Mouse (Mus musculus): ENCODE data around the gene Unc119b. TPM values are rescaled to one million over a fixed set of nuclear protein-coding genes. Genes with fewer than 3 reads are reported as not detected.
A peak's percentile ranks its signal among the peaks of the same experiment; 100 is the strongest.
"Not testable (repeated sequence)": the region's sequence is repeated elsewhere in the genome, so short reads cannot be mapped to it uniquely, and the experiment has no call there.

Gene Unc119b
- polyA plus RNA-seq, 1 experiment from 2014 or later, result 21.8 TPM

DNA sequence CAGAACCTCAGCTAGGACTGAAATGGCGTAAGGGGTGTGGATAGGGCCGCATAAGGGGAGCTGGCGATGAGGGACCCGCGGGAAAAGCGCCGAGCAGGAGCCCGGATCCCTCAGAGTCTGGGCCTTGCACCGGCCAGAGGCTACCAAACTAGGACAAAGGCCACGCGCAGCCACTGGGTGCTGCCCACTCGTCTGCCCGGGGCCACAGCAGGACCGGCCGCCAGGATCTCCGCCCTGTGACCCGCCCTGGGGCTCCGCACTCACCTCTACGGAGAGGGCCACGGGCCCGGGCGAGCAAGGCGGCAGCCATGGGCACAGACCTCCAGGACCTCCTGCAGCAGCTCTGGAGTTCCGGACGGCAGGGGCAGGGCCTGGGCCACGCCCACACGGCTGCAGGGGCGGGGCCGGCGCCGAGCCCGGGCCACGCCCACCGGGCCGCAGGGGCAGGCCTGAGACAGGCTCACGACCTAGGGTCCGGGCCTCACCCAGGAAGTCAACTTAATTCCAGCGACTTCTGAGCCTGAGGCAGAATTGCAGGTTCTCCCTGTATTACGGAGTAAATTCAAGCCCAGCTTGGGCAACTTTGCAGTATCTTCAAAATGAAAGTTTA lies 15.7 kb downstream of the Unc119b start, which contains the start of gene Acads:
TSS of gene Acads (minus strand) at position 386 of the 610 bp plus-strand sequence.
- Histone ChIP-seq H3K9me3 (ENCODE audit: low read length) (no peaks in the 10 kb centered on the region), H3K27ac (ENCODE audit: low read length) (peak within 1 kb of the TSS; percentile 51; the same call in 1 of the 2 replicates), H3K9ac (replicated peaks; ENCODE audit: low read depth) (peak within 1 kb of the TSS; percentile 42), H3K27me3 (replicated peaks; ENCODE audit: insufficient read depth, low read length) (no peaks in the 10 kb centered on the region), H3K36me3 (ENCODE audit: insufficient read depth, low read length) (no peaks in the 10 kb centered on the region), H3K4me2 (replicated peaks; ENCODE audit: low read depth, low read length) (peak within 1 kb of the TSS; percentile 80), H3K4me3 (ENCODE audit: low read depth, low read length) (peak within 1 kb of the TSS; percentile 68), H3K4me1 (ENCODE audit: insufficient read depth, low read depth, low read length) (no peaks in the 10 kb centered on the region)
- peak; percentile 88 for DNase-seq (ENCODE audit: low spot score)
- TF ChIP-seq CTCF (IDR thresholded peaks at IDR 0.05), result 0 out of 2 replicates have a peak, but pooled peaks have one; percentile 2
- no peak for TF ChIP-seq EP300 (IDR thresholded peaks at IDR 0.05)
- ATAC-seq, result peak; percentile 97
- WGBS, result under 1% methylated on average over 39 of the region's 39 CpGs

DNA sequence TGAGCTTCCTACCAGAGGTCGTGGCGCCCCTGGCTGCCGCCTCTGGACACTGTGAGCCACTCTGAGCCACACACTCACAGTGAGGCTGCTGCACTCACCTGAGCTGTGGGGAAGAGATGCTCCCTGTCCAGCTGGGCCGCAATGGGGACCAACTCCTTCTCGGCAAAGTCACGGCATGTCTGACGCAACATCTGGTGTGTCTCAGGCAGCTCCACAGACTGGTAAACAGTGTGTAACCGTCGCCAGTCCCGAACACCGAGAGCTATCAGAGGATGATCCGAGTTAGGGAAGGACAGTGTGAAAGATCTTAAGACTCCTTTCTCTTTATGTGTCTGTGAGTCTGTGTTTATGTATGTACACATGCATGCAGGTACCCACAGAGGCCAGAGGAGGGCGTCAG lies 17.3 kb downstream of the Unc119b start:
- Histone ChIP-seq H3K4me2 (replicated peaks; ENCODE audit: low read depth, low read length) (no peak overlapping the region), H3K4me3 (ENCODE audit: low read depth, low read length) (no peak overlapping the region), H3K9ac (replicated peaks; ENCODE audit: low read depth) (no peak overlapping the region), H3K27ac (ENCODE audit: low read length) (no peak overlapping the region), H3K9me3 (ENCODE audit: low read length) (no peaks in the 10 kb centered on the region), H3K27me3 (replicated peaks; ENCODE audit: insufficient read depth, low read length) (no peaks in the 10 kb centered on the region), H3K36me3 (ENCODE audit: insufficient read depth, low read length) (no peaks in the 10 kb centered on the region), H3K4me1 (ENCODE audit: insufficient read depth, low read depth, low read length) (no peaks in the 10 kb centered on the region)
- ATAC-seq (no peak), DNase-seq (ENCODE audit: low spot score) (no peak)
- WGBS, result 76% methylated on average over 13 of the region's 13 CpGs
- TF ChIP-seq EP300 (IDR thresholded peaks at IDR 0.05), result no peak
- no peak; the same call in 1 of the 2 replicates for TF ChIP-seq CTCF (IDR thresholded peaks at IDR 0.05)

DNA sequence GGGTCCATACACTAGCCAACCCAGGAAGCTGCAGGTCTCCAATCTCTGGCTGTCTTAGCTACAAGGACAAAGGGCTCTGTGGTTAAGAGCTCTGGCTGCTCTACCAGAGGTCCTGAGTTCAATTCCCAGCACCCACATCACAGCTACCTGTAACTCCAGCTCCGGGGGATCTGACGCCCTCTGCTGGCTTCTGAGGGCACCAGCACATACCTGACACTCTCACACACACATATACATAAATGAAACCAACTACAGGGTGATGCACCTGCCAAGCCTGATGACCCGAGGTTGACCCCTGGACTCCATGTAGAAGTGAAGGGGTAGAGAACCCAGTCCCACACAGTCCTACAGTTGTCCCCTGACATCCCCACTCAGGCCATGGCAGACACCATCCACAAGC lies 18.3 kb downstream of the Unc119b start:
- 86% methylated on average over 3 of the region's 3 CpGs for WGBS
- Histone ChIP-seq H3K27me3 (replicated peaks; ENCODE audit: insufficient read depth, low read length) (no peaks in the 10 kb centered on the region), H3K36me3 (ENCODE audit: insufficient read depth, low read length) (no peaks in the 10 kb centered on the region)

DNA sequence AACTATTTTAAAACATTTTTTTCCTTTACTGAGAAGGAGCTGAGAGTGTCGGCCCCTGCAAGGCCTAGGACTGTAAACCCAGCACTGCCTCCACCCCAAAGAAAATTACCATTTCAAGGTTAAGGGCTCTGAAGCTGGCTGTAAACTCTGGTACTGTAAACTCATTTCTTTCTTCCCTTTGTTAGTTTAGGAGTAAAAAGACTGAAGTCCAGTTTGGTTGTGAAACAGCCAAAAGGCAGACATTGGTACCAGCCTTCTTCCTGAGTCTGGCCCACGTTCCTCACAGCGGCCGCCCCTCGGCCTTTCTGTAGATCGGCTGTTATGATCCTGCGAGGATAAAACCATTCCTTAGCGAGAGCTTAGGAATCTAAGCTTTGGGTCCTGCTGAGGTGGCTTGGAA lies 20.3 kb downstream of the Unc119b start:
- Histone ChIP-seq H3K9me3 (ENCODE audit: low read length) (no peaks in the 10 kb centered on the region), H3K9ac (replicated peaks; ENCODE audit: low read depth) (no peak overlapping the region), H3K4me3 (ENCODE audit: low read depth, low read length) (no peak overlapping the region), H3K4me1 (ENCODE audit: insufficient read depth, low read depth, low read length) (no peaks in the 10 kb centered on the region), H3K36me3 (ENCODE audit: insufficient read depth, low read length) (no peaks in the 10 kb centered on the region), H3K27ac (ENCODE audit: low read length) (no peak overlapping the region), H3K27me3 (replicated peaks; ENCODE audit: insufficient read depth, low read length) (no peaks in the 10 kb centered on the region), H3K4me2 (replicated peaks; ENCODE audit: low read depth, low read length) (no peak overlapping the region)
- WGBS, result 95% methylated on average over 8 of the region's 8 CpGs
- no peak for TF ChIP-seq EP300 (IDR thresholded peaks at IDR 0.05)
- TF ChIP-seq CTCF (IDR thresholded peaks at IDR 0.05), result no peak
- ATAC-seq (no peak), DNase-seq (ENCODE audit: low spot score) (no peak)

More for the DNA sequence above, 18.3 kb downstream of the Unc119b start:
- no peak overlapping the region for H3K9ac ChIP-seq (replicated peaks; ENCODE audit: low read depth)
- no peak overlapping the region for H3K27ac ChIP-seq (ENCODE audit: low read length)
- no peak for DNase-seq (ENCODE audit: low spot score)
- ATAC-seq, result no peak
- H3K4me1 ChIP-seq (ENCODE audit: insufficient read depth, low read depth, low read length), result no peaks in the 10 kb centered on the region
- no peak overlapping the region for H3K4me3 ChIP-seq (ENCODE audit: low read depth, low read length)
- TF ChIP-seq CTCF (IDR thresholded peaks at IDR 0.05) (no peak), EP300 (IDR thresholded peaks at IDR 0.05) (no peak)
- H3K4me2 ChIP-seq (replicated peaks; ENCODE audit: low read depth, low read length), result no peak overlapping the region
- no peaks in the 10 kb centered on the region for H3K9me3 ChIP-seq (ENCODE audit: low read length)

DNA sequence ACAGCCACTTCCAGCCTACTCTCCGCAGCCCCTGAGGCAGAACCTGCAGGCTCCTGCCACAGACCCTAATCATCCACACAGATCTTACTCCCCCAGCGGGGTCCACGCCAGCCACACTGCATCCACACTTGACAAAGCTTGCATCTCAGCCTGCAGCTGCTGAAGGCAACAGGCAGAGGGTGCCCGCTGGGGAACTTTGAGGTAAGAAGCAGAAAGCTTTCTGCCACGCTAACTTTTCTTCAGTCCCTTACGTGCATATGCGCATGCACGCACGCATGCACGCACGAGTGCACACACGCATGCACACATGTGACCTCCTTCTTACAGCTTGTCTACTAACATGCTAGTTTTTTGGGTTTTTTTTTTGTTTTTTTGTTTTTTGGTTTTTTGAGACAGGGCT lies 21.5 kb downstream of the Unc119b start:
- WGBS, result 98% methylated on average over 12 of the region's 12 CpGs
- no peaks in the 10 kb centered on the region for H3K36me3 ChIP-seq (ENCODE audit: insufficient read depth, low read length)

DNA sequence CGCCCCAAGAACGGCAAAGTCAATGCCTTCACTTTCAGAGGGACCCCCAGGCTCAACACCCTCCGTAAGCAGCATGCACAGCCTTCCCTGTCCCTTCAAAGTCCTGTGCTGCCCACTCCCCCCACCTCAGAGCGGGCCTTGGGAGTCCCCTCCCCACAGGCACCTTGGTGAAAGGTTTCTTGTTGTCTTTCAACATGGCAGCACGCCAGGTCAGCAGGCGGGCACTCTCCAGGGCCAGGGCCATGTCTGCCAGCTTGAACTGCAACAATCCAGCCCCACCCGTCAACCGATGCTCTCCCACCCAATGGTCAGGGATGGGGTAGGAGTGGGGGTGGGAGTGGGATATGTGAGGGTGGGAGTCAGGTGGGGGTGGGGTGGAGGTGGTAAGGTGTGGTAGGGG lies 23.6 kb downstream of the Unc119b start:
- Histone ChIP-seq H3K4me3 (ENCODE audit: low read depth, low read length) (no peak overlapping the region), H3K9ac (replicated peaks; ENCODE audit: low read depth) (no peak overlapping the region), H3K9me3 (ENCODE audit: low read length) (no peaks in the 10 kb centered on the region), H3K36me3 (ENCODE audit: insufficient read depth, low read length) (no peaks in the 10 kb centered on the region), H3K27ac (ENCODE audit: low read length) (no peak overlapping the region), H3K4me2 (replicated peaks; ENCODE audit: low read depth, low read length) (no peak overlapping the region), H3K4me1 (ENCODE audit: insufficient read depth, low read depth, low read length) (no peaks in the 10 kb centered on the region), H3K27me3 (replicated peaks; ENCODE audit: insufficient read depth, low read length) (no peaks in the 10 kb centered on the region)
- 87% methylated on average over 8 of the region's 8 CpGs for WGBS
- no peak for TF ChIP-seq EP300 (IDR thresholded peaks at IDR 0.05)
- no peak for TF ChIP-seq CTCF (IDR thresholded peaks at IDR 0.05)
- ATAC-seq (no peak), DNase-seq (ENCODE audit: low spot score) (no peak)

More for the DNA sequence above, 21.5 kb downstream of the Unc119b start:
- DNase-seq (ENCODE audit: low spot score) (no peak), ATAC-seq (no peak)
- Histone ChIP-seq H3K4me3 (ENCODE audit: low read depth, low read length) (no peak overlapping the region), H3K9me3 (ENCODE audit: low read length) (no peaks in the 10 kb centered on the region), H3K4me2 (replicated peaks; ENCODE audit: low read depth, low read length) (no peak overlapping the region), H3K9ac (replicated peaks; ENCODE audit: low read depth) (no peak overlapping the region), H3K27me3 (replicated peaks; ENCODE audit: insufficient read depth, low read length) (no peaks in the 10 kb centered on the region), H3K4me1 (ENCODE audit: insufficient read depth, low read depth, low read length) (no peaks in the 10 kb centered on the region), H3K27ac (ENCODE audit: low read length) (no peak overlapping the region)
- TF ChIP-seq CTCF (IDR thresholded peaks at IDR 0.05) (no peak), EP300 (IDR thresholded peaks at IDR 0.05) (no peak)

DNA sequence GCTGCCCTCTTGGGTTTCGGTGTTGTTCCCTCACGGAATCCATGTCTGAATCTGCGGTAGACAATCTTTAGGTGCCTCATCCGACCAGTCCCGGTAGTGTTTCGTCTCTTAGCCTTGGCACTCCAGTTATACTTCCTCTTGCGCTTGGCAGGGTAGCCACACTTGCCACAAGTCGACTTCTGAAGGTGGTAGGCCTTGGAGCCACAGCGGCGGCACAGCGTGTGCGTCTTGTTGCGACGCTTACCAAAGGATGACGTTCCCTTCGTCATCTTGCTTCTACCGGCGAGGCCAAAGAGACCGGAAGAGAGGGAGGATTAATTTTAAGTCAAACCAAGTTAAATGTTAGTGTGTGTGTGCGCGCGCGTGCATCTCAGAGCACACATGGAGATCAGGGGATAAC lies 31.5 kb downstream of the Unc119b start:
- not testable (repeated sequence) for H3K9ac ChIP-seq (replicated peaks; ENCODE audit: low read depth); H3K9me3 ChIP-seq (ENCODE audit: low read length); H3K4me3 ChIP-seq (ENCODE audit: low read depth, low read length); DNase-seq (ENCODE audit: low spot score); ATAC-seq; H3K27ac ChIP-seq (ENCODE audit: low read length); H3K36me3 ChIP-seq (ENCODE audit: insufficient read depth, low read length); H3K4me1 ChIP-seq (ENCODE audit: insufficient read depth, low read depth, low read length); H3K27me3 ChIP-seq (replicated peaks; ENCODE audit: insufficient read depth, low read length); H3K4me2 ChIP-seq (replicated peaks; ENCODE audit: low read depth, low read length)
- WGBS, result 94% methylated on average over 23 of the region's 23 CpGs
